Mouse (Mus musculus) urinary bladder, postnatal 4 days (tissue): ENCODE results near the gene Mgea5.

ENCODE experiments used
- DNase-seq, 2 experiments: peaks; one replicate each; pipeline ENCODE4 v3.0.0; 2021 to 2022; ENCODE audit warnings: low spot score in 2 of 2

Gene Mgea5

GRCm38 (mm10) chr19:45731658-45732057, 52.0 kb downstream of the Mgea5 start:
- DNase-seq = no peak

GRCm38 (mm10) chr19:45730042-45730441, 53.6 kb downstream of the Mgea5 start:
- no peak for DNase-seq

- DNase-seq = no peak
Measured at GRCm38 (mm10) chr19:45727231-45727630, 56.4 kb downstream of the Mgea5 start.

GRCm38 (mm10) chr19:45725677-45726277, 57.9 kb downstream of the Mgea5 start:
- DNase-seq = no peak

GRCm38 (mm10) chr19:45722188-45722587, 61.4 kb downstream of the Mgea5 start:
- no peak for DNase-seq

GRCm38 (mm10) chr19:45718286-45718685, 65.4 kb downstream of the Mgea5 start:
- DNase-seq = no peak

- no peak for DNase-seq
Measured at GRCm38 (mm10) chr19:45717493-45718220, 66.0 kb downstream of the Mgea5 start.

- DNase-seq = no peak
Measured at GRCm38 (mm10) chr19:45708704-45709103, 74.9 kb downstream of the Mgea5 start.
